In the genomic region with DNA sequence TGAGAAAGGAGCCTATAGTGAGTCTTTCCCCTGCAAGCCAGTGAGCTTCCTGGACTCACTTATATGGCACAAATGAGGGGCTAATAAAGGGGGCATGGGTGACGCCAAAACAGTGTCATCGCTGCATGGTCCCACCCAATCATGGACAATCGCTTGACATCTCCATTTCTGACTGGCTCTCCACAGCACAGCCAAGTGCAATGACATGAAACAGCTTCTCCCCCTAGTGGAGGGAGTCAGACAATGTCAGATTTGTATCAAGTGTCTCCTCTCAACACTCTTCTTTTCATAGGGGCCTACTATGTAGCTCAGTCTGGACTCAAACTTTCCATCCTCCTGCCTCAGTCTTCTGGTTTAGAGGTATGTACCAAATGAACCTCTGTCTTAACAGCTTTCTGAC, we compare ENCODE assay signal across 10 mouse cellular contexts. TPM values are rescaled to one million over a fixed set of nuclear protein-coding genes. Genes with fewer than 3 reads are reported as not detected.
A peak's percentile ranks its signal among the peaks of the same experiment; 100 is the strongest.
DNase-seq lines count a peak whose midpoint lies in the region; ATAC-seq and TF ChIP-seq lines count a peak whose summit lies in the region.
"Had no signal": no experiment of that assay in that cellular context is flagged by ENCODE, and none has a peak within 500 bp of the region (broad histone marks: within the 10 kb centered on the region; RNA-seq: fewer than 3 reads in every experiment).

No protein-coding gene starts in this region.

- no peak overlapping the region for H3K4me3 ChIP-seq in kidney, embryonic 15.5 days (replicated peaks)
- H3K4me3 ChIP-seq in MEL (ENCODE audit: control insufficient read depth in 1 of 2, insufficient read depth in 1 of 2, low read depth in 2 of 2, low read length in 2 of 2), result no peak overlapping the region
- H3K4me3 ChIP-seq in hindbrain, embryonic 14.5 days (replicated peaks; ENCODE audit: low read length), result no peak overlapping the region
- H3K4me3 ChIP-seq in midbrain, embryonic 15.5 days, result no peak overlapping the region
- H3K4me3 ChIP-seq: embryonic facial prominence, embryonic 13.5 days; megakaryocyte, embryonic 14.5 days had no signal

- H3K4me2 ChIP-seq in kidney, embryonic 15.5 days, result no peak overlapping the region
- no peak overlapping the region for H3K4me2 ChIP-seq in hindbrain, embryonic 14.5 days (replicated peaks)
- no peak overlapping the region for H3K4me2 ChIP-seq in midbrain, embryonic 15.5 days
- H3K4me2 ChIP-seq: embryonic facial prominence, embryonic 13.5 days had no signal

- peaks cover 74% of the 10 kb centered on the region for H3K36me3 ChIP-seq in kidney, embryonic 15.5 days
- H3K36me3 ChIP-seq in MEL (ENCODE audit: control insufficient read depth in 1 of 2, insufficient read depth in 2 of 2, low read length in 2 of 2), result peaks cover 0 to 10% of the 10 kb centered on the region in 2 experiments; a peak in 2 of 4 replicates
- peaks cover 82% of the 10 kb centered on the region for H3K36me3 ChIP-seq in hindbrain, embryonic 14.5 days (replicated peaks; ENCODE audit: control insufficient read depth, insufficient read depth)
- H3K36me3 ChIP-seq in midbrain, embryonic 15.5 days (replicated peaks), result peaks cover 27% of the 10 kb centered on the region

- TF ChIP-seq EP300 in MEL (IDR thresholded peaks at IDR 0.05; ENCODE audit: low read depth in 1 of 2, low read length in 2 of 2), result no peak

- no peak for TF ChIP-seq POLR2A in MEL (IDR thresholded peaks at IDR 0.05; ENCODE audit: control insufficient read depth in 1 of 2, insufficient read depth in 1 of 2, low read depth in 1 of 2, low read length in 2 of 2, poor library complexity in 1 of 2)

- TF ChIP-seq CTCF in MEL (IDR thresholded peaks at IDR 0.05 in 2 of 3, conservative IDR thresholded peaks at IDR 0.05 in 1 of 3; ENCODE audit: control insufficient read depth in 1 of 3, insufficient read depth in 1 of 3, low read depth in 2 of 3, low read length in 3 of 3, poor library complexity in 1 of 3, severe bottlenecking in 1 of 3), result peak; percentile 54 to 86 (median 73)

- no peak overlapping the region for H3K9ac ChIP-seq in kidney, embryonic 15.5 days
- H3K9ac ChIP-seq in MEL (ENCODE audit: control insufficient read depth, low read depth, low read length, poor library complexity, severe bottlenecking), result no peak overlapping the region
- H3K9ac ChIP-seq in hindbrain, embryonic 14.5 days, result no peak overlapping the region
- H3K9ac ChIP-seq in midbrain, embryonic 15.5 days, result no peak overlapping the region
- H3K9ac ChIP-seq: embryonic facial prominence, embryonic 13.5 days had no signal

- H3K4me1 ChIP-seq in kidney, embryonic 15.5 days, result no peaks in the 10 kb centered on the region
- H3K4me1 ChIP-seq in MEL (ENCODE audit: control insufficient read depth in 1 of 2, insufficient read depth in 2 of 2, low read length in 2 of 2), result no peaks in the 10 kb centered on the region
- no peaks in the 10 kb centered on the region for H3K4me1 ChIP-seq in hindbrain, embryonic 14.5 days (replicated peaks; ENCODE audit: control insufficient read depth, insufficient read depth, low read length)
- no peaks in the 10 kb centered on the region for H3K4me1 ChIP-seq in midbrain, embryonic 15.5 days
- H3K4me1 ChIP-seq: embryonic facial prominence, embryonic 13.5 days had no signal

- H3K9me3 ChIP-seq in kidney, embryonic 15.5 days (replicated peaks), result no peaks in the 10 kb centered on the region
- H3K9me3 ChIP-seq in MEL (replicated peaks; ENCODE audit: insufficient read depth, low read length), result no peaks in the 10 kb centered on the region
- no peaks in the 10 kb centered on the region for H3K9me3 ChIP-seq in hindbrain, embryonic 14.5 days (ENCODE audit: control insufficient read depth, low read length)
- no peaks in the 10 kb centered on the region for H3K9me3 ChIP-seq in midbrain, embryonic 15.5 days
- H3K9me3 ChIP-seq: embryonic facial prominence, embryonic 13.5 days; megakaryocyte, embryonic 14.5 days had no signal

- no peak for ATAC-seq in kidney, embryonic 15.5 days (replicated peaks; ENCODE audit: low FRiP score)
- ATAC-seq in hindbrain, embryonic 14.5 days (ENCODE audit: low FRiP score), result peak; percentile 83
- peak; percentile 73 for ATAC-seq in midbrain, embryonic 15.5 days (replicated peaks)

- WGBS in kidney, embryonic 15.5 days, result 59% methylated on average over 3 of the region's 3 CpGs
- 55% methylated on average over 3 of the region's 3 CpGs for WGBS in hindbrain, embryonic 14.5 days
- 47% methylated on average over 3 of the region's 3 CpGs for WGBS in midbrain, embryonic 15.5 days

- no peaks in the 10 kb centered on the region for H3K79me2 ChIP-seq in MEL (ENCODE audit: control insufficient read depth, insufficient read depth, low read length, poor library complexity)

- no peaks in the 10 kb centered on the region for H3K27me3 ChIP-seq in kidney, embryonic 15.5 days
- H3K27me3 ChIP-seq in MEL (ENCODE audit: control insufficient read depth in 1 of 2, insufficient read depth in 2 of 2, low read length in 2 of 2), result no peaks in the 10 kb centered on the region
- H3K27me3 ChIP-seq in hindbrain, embryonic 14.5 days (ENCODE audit: control insufficient read depth, insufficient read depth, low read length), result no peaks in the 10 kb centered on the region
- H3K27me3 ChIP-seq in midbrain, embryonic 15.5 days (replicated peaks), result no peaks in the 10 kb centered on the region
- H3K27me3 ChIP-seq: embryonic facial prominence, embryonic 13.5 days; megakaryocyte, embryonic 14.5 days had no signal

- peak; percentile 81 for TF ChIP-seq RAD21 in MEL (IDR thresholded peaks at IDR 0.05; ENCODE audit: low read depth, low read length)

- DNase-seq in kidney, adult 11 months, result peak; percentile 34
- DNase-seq in MEL (ENCODE audit: low read depth, low spot score), result peak; percentile 75
- DNase-seq in embryo, embryonic 10.5 days (ENCODE audit: low spot score), result peak; percentile 75
- DNase-seq in hindbrain, embryonic 14.5 days (ENCODE audit: low spot score), result peak; percentile 68
- DNase-seq in left cerebral cortex, postnatal 25 days (ENCODE audit: low spot score in 2 of 2), result peak; percentile 38 to 67
- no peak for DNase-seq in testis, postnatal 14 days (ENCODE audit: low spot score)

- intact Hi-C loops in left cerebral cortex, postnatal 25 days (cut with DNase I), result loop anchor here (5.0 kb wide), 2 partner anchors 98 to 1983 kb away; no protein-coding TSS in a partner anchor

- H3K27ac ChIP-seq in kidney, embryonic 15.5 days, result no peak overlapping the region
- no peak overlapping the region for H3K27ac ChIP-seq in MEL (ENCODE audit: control insufficient read depth, low read depth, low read length)
- H3K27ac ChIP-seq in hindbrain, embryonic 14.5 days, result no peak overlapping the region
- H3K27ac ChIP-seq in midbrain, embryonic 15.5 days, result no peak overlapping the region
- H3K27ac ChIP-seq: embryonic facial prominence, embryonic 13.5 days had no signal

TF ChIP-seq in MEL, 35 proteins besides CTCF, POLR2A, EP300 and RAD21:
- TF ChIP-seq SMC3 (IDR thresholded peaks at IDR 0.05; ENCODE audit: low read depth, low read length), result peak; percentile 77
- TF ChIP-seq GATA1 (IDR thresholded peaks at IDR 0.05; ENCODE audit: low read depth, low read length), result peak; percentile 22; the same call in 1 of the 2 replicates
- TF ChIP-seq NELFE (IDR thresholded peaks at IDR 0.05; ENCODE audit: low read depth, low read length), result no peak
- TF ChIP-seq TBP (IDR thresholded peaks at IDR 0.05; ENCODE audit: low read depth, low read length), result 0 out of 2 replicates have a peak, but pooled peaks have one; percentile 27
- no peak for TF ChIP-seq MAX (IDR thresholded peaks at IDR 0.05; ENCODE audit: low read length)
- peak; percentile 58 for TF ChIP-seq ZC3H11A (IDR thresholded peaks at IDR 0.05; ENCODE audit: low read depth, low read length)

RNA-seq across cellular contexts. Expression of a gene that starts 17.9 kb away (rescaled TPM):
- polyA plus RNA-seq in kidney, embryonic 15.5 days (2015; fragmentation: Nextera tagmentation; extraction: Ambion mirVana), result 93.5 and 107 TPM in 2 replicates
- total RNA-seq in MEL (2012; rRNA removed), result 201 and 352 TPM in 2 replicates
- 100 to 1,000 TPM; 484 to 552 TPM for polyA plus RNA-seq in MEL (2012; ENCODE audit: insufficient read depth in 1 of 2, insufficient read length in 2 of 2, low read depth in 1 of 2, low replicate concordance in 2 of 2, missing spikeins in 1 of 2)
- 87.7 and 97.9 TPM in 2 replicates for polyA plus RNA-seq in hindbrain, embryonic 14.5 days (2014; fragmentation: Nextera tagmentation; extraction: Ambion mirVana)
- total RNA-seq in left cerebral cortex, postnatal 25 days (2021), result 100 to 1,000 TPM; 110 to 116 TPM
- 81.5 and 95.9 TPM in 2 replicates for polyA plus RNA-seq in midbrain, embryonic 15.5 days (2015; fragmentation: Nextera tagmentation; extraction: Ambion mirVana)

RNA-seq across cellular contexts. Expression of a gene that starts 19.7 kb away (rescaled TPM):
- polyA plus RNA-seq in kidney, embryonic 15.5 days (2015; fragmentation: Nextera tagmentation; extraction: Ambion mirVana), result 27.2 TPM in 2 replicates
- 22.0 and 23.0 TPM in 2 replicates for total RNA-seq in MEL (2012; rRNA removed)
- polyA plus RNA-seq in MEL (2012; ENCODE audit: insufficient read depth in 1 of 2, insufficient read length in 2 of 2, low read depth in 1 of 2, low replicate concordance in 2 of 2, missing spikeins in 1 of 2), result 10 to 100 TPM in 1 of 2 experiments, not detected in 1; 22.2 TPM
- polyA plus RNA-seq in hindbrain, embryonic 14.5 days (2014; fragmentation: Nextera tagmentation; extraction: Ambion mirVana), result 27.9 and 29.4 TPM in 2 replicates
- total RNA-seq in left cerebral cortex, postnatal 25 days (2021), result 10 to 100 TPM; 10.3 to 11.6 TPM
- polyA plus RNA-seq in midbrain, embryonic 15.5 days (2015; fragmentation: Nextera tagmentation; extraction: Ambion mirVana), result 31.1 and 33.6 TPM in 2 replicates
